Mouse (Mus musculus) urinary bladder, postnatal 4 days (tissue): Measurements from ENCODE around the gene Loxl1.
"Not testable (repeated sequence)": the region's sequence is repeated elsewhere in the genome, so short reads cannot be mapped to it uniquely, and the experiment has no call there.

Experiments used
- DNase-seq, 2 experiments: peaks; one replicate each; pipeline ENCODE4 v3.0.0; 2021 to 2022; ENCODE audit warnings: low spot score in 2 of 2

Gene Loxl1

DNA sequence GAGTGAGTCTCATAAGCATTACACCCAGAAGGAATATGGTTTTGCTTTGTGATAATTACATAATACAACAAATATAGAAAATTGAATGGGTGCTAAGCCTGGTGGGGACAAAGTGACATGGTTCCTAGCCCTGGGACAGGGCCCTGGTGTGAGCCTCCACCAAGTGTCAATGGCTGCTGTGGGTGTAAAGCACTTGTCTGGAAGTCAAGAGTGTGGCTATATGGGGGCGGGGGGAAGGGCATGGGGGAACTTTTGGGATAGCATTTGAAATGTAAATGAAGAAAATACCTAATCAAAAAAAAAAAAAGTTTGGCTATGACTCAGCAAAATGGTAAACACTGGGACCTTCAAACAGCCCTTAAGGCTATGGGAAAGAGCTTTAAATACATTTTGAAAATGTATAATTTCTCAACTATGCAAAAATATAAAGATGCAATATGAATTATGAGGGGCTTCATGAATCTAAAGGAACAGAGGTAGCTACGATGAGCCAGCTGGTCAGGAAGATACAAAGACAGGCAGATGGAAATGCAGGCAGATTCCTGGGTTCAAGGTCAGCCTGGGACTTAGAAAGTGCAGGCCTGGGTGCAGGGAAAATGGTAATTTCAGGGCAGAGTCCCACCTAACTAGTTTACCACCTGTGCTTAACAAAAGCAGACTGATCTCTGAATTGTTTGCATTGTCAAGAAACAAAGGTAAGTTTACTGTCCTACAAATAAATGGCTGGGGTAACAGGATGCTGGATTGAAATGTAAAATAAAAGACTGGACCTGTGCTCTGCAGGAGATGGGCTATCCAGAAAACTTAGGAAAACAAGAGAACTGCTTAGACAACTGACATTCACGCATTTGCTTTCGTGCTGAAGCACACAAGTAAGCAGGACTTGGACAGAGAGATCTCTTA is 33.9 kb downstream of the Loxl1 start:
- no peak for DNase-seq

DNA sequence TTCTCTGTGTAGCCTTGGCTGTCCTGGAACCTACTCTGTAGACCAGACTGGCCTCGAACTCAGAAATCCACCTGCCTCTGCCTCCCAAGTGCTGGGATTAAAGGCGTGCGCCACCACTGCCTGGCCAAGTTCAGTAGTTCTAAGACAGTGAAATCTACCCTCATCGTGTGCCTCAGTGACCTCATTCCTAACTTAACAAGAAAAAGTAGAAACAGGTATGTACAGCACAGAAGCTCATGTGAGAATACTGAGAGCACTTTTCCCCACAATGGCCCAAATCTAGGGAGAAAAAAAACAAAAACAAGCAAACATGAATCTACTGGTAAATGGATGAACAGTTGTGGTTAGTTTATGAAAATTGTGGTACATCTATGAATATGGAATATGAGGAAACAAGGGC is 34.7 kb downstream of the Loxl1 start:
- no peak for DNase-seq

DNA sequence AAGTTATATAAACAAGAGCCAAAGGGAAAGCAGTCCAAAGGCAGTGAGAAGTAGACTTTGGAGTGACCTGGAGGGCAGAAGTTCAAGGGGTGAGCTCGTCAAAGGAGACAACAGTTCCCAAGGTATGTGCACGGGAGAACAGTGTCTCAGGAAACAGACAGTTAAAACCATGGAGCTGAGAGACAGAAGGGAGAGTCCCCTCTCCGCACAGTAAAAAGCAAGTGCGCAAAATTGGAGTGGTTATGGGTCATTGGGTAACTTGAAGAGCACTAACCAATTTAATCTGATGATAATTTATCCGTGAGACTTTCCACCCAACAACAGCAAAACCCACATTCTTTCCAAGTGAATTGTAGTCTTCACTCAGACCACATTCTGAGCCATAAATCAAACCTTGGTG is 36.6 kb downstream of the Loxl1 start:
- no peak for DNase-seq

DNA sequence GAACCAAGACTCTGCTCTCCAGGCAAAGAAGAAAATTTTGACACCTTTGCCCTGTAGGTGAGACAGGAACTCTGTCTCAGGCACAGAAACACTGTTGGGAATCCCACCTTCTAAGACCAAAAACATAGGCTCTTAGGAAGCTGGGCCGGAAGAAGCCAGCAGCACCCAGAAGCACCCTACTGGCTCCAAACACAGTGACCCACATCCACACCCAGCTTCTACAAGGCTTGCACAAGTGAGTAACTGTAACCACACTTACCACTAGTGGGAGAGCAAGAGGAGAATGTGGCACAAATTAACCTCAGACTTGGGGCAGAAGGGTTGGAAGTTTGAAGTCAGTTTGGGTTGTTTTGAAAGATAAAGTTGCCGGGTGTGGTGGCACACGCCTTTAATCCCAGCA is 37.2 kb downstream of the Loxl1 start:
- DNase-seq = no peak

DNA sequence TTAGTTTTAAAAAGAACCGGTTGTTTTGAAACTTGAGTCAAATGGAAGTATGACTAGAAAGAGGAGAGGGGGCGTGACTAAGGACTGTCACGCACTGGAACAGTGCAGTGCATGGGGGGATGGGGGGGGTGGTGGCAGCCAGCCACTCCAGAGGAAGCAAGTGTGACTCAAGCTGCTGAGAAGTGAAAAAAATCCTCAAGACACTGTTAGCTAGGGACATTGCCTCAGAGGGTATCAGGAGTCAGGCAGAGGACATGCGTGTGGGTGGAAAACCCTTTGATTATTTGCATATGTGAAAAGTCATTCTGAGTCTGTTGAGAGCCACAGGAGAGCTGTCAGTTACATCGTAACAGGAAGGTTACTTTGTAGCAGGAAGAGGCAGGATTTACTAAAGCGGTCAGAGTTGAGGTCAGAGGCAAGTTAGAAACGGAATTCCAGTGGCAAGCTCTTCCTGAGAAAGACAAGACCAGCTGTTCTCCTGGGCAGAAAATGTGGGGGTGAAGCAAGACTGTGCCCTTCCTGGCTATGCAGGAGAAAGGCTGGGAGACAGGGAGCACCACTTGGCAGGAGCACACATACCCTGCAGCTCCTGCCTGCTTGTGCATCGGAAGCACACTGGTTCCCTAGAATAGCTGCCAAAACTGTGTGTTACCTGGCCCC is 37.7 kb downstream of the Loxl1 start:
- DNase-seq = no peak

DNA sequence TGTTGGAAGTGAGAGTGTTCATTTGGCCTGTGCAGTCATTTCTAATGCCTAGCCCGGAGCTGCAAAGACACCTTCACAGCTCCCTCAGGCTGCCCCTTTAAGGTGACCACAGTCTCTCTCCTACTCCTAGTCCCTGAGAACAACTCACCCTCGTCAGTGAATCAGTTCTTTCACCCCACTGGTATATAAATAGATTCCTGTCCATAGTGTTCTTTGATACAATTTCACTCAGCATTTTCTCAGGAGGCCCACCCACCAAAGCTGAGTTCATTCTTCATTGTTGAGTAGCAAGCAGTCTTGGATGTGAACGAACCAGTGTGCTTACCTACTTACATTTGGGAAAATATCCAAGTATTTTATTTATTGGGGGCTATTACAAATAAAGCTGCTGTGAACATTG is 38.4 kb downstream of the Loxl1 start:
- DNase-seq = no peak

DNA sequence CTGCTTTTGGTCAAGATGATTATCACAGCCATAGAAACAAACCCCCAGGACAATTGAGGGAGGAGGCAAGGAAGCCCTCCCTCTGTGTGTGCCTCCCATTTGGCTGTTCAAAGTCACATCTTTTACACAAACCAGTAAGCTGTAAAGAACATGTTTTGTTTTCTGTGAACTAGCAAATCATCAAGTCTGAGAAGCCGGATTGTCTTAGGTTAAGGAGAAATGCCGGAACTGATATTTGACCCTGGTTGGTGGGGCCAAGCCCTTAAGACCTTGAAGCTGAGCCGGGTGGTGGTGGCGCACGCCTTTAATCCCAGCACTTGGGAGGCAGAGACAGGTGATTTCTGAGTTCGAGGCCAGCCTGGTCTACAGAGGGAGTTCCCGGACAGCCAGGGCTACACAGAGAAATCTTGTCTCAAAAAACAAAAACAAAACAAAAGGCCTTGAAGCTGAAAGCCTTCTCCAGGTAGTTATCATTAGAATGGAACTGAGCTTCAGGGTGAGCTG is 38.8 kb downstream of the Loxl1 start:
- no peak for DNase-seq

DNA sequence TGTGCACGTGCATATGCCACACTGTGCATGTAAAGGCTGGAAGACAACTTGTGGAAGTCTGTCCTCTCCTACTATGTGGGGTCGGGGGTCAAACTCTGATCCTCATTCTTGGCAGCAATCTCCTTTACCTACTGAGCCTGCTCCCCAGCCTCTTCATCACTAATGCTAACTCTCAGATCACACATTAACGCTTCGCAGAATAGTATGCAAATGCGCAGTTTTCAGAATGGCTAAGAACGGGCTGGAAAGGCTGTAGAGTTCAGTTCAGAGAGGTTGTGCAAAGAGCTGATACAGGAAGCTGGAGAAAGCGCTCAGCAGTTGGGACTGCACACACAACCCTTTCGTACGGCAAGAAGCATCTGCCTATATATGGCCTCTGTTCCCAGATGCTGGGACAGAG is 40.1 kb downstream of the Loxl1 start:
- DNase-seq = no peak

DNA sequence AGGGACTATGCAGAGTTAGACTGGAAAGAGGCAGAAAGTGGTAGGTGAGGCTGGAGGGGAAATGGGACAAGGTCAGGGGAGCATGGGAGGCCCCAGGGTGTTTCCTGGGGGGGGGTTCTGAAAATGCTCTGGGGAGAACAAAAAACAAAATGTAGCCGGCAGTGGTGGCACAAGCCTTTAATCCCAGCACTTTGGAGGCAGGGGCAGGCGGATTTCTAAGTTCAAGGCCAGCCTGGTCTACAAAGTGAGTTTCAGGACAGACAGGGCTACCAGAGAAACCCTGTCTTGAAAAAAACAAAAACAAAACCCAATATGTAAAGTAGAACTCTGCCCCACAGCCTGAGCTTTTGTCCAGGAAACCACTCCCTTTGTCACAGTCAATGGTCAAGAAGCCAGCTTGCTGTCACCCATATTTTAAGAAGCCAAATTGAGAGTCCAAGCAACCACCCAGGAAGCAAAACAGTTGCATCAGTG is 40.9 kb downstream of the Loxl1 start:
- no peak for DNase-seq

DNA sequence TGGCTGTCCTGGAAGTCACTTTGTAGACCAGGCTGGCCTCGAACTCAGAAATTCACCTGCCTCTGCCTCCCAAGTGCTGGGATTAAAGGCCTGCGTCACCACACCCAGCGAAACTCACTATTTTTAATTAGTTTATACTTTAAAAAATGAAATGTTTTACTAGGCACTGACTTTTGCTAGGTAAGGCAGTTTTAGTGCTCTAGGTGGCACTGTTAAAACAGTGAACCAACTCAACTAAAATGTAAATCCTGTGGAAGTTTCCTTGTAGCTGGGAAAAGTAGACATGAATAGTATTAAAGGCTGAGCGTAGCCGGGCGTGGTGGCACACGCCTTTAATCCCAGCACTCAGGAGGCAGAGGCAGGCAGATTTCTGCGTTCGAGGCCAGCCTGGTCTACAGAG is 41.4 kb downstream of the Loxl1 start:
- not testable (repeated sequence) for DNase-seq

DNA sequence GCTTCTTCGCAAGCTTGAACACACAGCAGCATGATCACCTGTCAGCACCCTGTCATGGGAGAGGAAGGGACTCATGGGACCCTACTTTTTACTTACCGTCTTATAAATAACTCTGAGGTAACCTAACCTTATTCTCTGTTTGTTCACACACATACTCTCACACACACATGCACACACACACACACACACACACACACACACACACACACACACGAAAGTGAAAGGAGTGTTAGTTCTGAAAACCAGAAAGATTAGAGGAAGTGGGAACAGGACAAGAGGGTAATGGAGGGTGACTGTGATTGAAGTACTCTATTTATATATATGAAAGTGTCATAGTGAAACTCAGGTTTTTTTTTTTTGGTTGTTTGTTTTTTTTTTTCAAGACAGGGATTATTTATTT is 41.9 kb downstream of the Loxl1 start:
- no peak for DNase-seq

DNA sequence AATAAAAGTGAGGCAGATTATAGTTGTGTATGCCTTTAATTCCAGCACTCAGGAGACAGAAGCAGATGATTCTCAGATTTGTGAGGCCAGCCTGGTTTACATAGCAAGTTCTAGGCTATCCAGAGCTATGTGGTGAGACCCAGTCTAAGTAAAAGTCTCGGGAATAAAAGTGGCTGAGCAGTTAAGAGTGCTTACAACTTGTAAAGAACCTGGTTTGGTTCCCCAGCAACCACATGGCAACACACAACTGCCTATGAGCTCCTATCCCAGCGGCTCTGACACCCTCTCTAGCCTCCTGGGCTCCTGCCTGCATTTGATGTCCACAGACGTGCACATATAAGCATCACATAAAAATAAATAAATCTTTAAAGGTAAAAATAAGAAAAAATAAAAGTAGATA is 42.9 kb downstream of the Loxl1 start:
- DNase-seq = no peak

DNA sequence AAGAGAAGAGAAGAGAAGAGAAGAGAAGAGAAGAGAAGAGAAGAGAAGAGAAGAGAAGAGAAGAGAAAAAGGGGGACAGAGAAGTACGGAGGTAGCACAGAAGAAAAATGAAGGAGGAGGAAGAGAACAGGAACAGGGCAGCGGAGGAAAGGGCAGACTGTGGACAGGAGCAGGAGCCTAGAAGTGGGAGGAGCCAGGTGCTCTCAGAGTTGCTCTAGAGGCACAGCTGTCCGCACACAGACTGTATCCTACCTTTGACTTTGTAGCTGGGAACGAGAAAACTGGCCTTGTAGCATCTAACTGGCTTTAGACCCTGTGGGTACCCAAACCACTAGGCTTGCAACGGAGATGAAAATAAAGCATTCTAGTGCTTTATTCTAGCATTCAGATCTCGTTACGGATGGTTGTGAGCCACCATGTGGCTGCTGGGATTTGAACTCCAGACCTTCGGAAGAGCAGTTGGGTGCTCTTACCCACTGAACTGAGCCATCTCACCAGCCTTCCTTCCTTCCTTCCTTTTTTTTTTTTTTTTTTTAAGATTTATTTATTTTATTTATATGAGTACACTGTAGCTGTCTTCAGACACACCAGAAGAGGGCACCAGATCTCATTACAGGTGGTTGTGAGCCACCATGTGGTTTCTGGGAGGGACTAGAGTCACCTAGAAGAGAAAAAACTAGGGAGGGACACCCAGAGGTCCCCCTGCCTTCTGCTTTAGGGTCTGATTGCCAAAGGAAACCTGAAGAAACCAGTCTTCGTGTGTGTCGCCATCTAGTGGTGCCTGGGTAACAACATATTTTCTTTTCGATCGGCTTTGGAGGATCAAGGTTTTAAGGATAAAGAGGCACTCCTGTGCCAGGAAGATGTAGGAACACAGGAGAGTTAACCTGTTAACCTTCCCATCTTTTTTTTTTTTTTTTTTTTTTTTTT is 44.3 kb downstream of the Loxl1 start:
- no peak for DNase-seq

DNA sequence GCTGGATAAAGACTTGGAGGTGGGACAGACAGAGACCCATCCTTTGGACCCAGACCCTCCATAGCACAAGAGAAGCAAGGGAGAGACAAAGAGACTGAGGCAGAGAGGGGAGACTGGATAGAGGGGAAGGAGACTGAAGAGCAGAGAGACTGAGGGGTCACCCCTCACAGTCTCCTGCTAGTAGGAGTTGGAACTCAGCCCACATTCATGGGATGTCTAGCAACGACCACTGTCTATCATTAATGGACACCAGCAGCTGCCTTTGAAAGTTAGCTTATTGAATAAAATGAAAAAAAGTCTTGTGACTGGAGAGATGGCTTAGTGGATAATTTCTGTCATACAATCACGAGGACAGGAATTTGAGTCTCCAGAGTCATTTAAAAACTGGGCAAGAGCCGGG is 45.9 kb downstream of the Loxl1 start:
- DNase-seq = no peak

DNA sequence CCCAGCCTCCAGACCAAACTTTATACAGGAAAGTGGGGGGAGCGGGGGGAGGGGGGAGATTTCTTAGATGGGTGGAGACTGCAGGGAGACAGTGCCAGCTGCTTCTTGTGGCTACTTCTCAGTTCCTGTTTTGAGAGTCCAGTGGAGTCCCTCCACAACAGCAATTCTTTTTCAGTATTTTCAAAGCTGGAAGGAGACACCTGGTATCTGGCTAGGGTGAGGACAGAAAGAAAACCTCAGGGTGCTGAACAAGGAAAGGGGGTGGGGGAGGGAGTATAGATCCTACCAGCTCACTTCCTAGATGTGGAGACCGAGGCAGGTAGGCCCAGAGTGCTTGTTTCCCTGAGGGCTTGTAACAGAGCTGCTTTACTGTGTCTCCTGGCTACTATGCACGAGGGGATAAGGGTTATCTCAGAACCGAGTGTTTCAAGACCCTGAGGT is 46.4 kb downstream of the Loxl1 start:
- DNase-seq = no peak

DNA sequence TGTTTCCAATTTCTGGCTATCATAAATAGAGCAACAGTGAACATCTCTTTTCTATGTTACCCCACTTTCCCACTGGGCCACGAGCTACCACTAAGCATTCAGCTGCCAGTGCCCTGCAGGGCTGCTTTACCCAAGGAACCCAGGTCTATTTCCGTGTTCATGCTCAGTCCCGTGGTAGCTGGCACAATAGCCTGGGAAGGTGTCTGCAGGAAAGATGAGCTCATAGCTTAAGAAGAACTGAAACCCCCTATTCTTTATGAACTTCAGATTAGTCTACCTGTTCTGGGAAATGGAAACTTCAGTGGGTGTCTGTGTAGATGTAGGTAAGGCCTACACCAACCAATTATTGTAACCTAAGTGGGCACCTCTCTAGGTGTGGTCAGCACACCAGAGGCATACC is 47.6 kb downstream of the Loxl1 start:
- no peak for DNase-seq

DNA sequence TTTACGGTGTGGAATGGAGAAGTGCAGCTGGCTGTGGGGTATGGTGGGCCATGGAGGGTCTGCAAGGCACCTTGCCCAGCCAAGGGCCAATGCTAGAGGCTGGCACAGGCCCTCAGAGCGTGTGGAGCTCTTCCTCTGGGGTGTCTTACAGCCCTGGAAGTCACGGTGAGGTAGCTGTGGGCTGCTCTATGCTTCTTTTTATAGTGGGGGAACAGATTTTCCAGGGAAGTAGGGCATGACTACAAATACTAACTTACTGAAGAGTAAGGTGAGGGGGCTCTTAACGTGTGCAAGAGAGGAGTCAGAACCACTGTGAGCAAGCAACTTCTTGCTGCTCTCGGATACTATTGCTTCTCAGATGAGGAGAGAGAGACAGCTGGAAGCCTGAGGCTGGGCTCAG is 50.5 kb downstream of the Loxl1 start:
- no peak for DNase-seq

DNA sequence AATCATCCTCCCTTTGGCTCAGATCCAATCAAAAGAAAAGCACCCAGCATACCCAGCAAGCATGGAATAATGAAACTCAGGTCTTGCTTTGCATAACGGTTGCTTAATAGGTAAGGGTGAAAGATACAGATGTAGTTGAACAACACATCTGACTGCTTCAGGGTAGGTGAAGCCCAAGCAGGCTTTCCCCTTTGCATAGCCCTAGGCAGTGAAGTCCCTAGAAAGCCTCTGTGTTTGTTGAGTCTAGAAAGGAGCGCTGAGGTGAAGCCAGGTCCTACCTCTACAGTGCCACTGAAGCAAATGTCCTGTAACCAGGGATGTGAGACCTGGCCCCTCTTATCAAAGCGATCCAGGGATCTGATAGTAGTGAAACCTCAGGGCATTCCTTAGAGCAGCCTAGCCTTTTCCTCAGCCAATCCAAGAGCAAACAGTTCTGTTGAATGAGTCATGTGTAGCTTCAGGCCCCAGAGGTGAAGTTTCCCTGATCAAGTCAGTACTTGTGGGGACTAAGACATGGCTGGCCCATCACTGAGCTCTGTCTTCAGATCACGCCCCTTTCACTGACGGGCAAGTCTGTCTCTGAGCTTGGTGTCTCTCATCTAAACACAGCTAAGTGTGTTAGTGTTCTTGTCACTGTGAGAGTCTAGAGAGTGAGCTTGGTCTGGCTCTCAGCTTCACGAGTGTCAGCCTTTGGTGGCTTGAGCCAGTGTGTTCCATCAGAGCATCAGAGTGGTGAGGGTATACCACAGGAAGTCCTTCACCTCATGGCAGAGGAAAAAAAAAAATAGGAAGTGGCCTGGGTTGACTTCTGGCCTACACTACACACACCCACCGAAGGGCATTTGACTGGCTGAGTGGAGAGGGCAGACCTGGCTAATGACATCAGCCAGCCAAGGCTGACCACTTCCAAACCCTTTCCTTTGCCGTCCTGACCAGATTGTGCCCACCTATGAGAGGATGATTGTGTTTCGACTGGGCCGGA is 57.0 kb downstream of the Loxl1 start:
- no peak for DNase-seq

DNA sequence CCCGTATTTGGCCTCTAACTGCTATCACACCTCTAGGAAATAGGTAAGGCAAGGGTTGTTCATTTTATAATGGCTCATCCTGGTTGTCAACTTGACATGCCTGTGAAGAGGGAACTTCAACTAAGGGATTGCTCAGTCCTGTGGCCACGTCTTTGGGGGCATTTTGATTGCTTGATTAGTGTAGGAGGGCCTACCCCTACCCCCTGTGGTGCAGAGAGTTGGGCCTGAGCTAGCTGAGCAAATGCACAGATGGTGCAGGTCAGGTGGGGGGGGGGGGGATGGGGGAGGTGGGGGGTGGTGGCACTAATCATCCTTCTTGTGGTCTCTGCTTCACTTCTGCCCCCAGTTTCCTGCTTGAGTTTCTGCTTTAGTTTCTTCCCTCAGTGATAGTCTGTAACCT is 57.9 kb downstream of the Loxl1 start:
- no peak for DNase-seq

DNA sequence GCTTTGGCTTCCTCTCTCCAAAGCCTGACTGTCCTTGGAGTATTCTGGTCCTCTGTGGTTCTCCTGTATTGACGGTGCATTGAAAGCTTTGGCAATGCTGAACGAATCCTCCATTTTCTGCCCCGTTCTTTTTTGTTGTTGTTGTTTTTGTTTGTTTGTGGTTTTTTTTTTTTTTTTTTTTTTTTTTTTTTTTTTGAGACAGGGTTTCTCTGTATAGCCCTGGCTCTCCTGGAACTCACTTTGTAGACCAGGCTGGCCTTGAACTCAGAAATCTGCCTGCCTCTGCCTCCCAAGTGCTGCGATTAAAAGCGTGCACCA is 59.2 kb downstream of the Loxl1 start:
- DNase-seq = not testable (repeated sequence)
